Mouse (Mus musculus): ENCODE data around the gene Kcnab1. TPM values are rescaled to one million over a fixed set of nuclear protein-coding genes. Genes with fewer than 3 reads are reported as not detected.

Gene Kcnab1
- polyA plus RNA-seq, 1 experiment: 0.07 TPM

DNA sequence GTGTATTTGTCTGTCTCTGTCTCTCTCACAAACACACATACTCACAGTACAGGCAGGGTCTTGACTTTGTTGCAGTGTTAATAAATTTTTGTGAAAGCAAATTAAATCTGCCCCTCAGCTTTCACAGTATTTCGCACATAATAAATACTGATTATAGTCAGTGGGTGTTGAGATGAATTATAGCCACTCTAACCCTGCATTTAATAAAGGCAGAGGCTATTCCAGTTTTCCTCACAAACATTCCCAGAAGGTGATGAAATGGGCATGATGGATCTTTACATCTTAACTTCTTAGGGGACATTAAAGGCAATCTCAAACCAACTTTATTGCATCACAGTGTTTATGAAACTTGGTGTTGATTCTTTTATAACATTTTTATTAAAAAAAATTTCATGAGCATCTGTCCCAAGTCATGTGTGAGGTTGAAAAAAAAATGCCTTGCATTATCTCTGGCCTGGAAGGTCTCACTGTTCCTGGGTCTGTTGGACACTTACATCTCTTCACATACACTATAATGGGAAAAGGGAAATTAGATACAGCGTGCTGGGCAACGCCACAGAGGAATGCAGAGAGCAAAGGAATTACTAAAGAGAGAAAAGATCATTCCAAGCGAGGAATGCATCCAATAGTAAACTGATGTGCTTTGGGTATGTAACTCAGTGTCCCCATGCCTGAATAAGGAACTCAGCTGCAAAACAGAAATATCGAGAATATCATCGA is 95.3 kb downstream of the Kcnab1 start:
- Histone ChIP-seq H3K79me3 (ENCODE audit: low read depth) (no peaks in the 10 kb centered on the region), H3K79me2 (ENCODE audit: control insufficient read depth, insufficient read depth) (no peaks in the 10 kb centered on the region), H3ac (ENCODE audit: control insufficient read depth, insufficient read length, low read depth) (no peak overlapping the region), H3K27me3 (ENCODE audit: control insufficient read depth, insufficient read depth, insufficient read length) (no peaks in the 10 kb centered on the region), H3K36me3 (ENCODE audit: control insufficient read depth, insufficient read depth) (no peaks in the 10 kb centered on the region), H3K4me3 (ENCODE audit: insufficient read depth, poor library complexity, severe bottlenecking) (no peak overlapping the region)
- TF ChIP-seq MYOD1 (IDR thresholded peaks at IDR 0.05; ENCODE audit: control insufficient read depth, insufficient read length, low read depth) (no peak), CEBPB (IDR thresholded peaks at IDR 0.05; ENCODE audit: low read depth) (no peak)

GRCm38 (mm10) chr3:65205539-65206020 is 96.4 kb downstream of the Kcnab1 start:
- Histone ChIP-seq H3K27me3 (ENCODE audit: control insufficient read depth, insufficient read depth, insufficient read length) (no peaks in the 10 kb centered on the region), H3K4me3 (ENCODE audit: insufficient read depth, poor library complexity, severe bottlenecking) (no peak overlapping the region), H3K79me3 (ENCODE audit: low read depth) (no peaks in the 10 kb centered on the region), H3ac (ENCODE audit: control insufficient read depth, insufficient read length, low read depth) (no peak overlapping the region), H3K36me3 (ENCODE audit: control insufficient read depth, insufficient read depth) (no peaks in the 10 kb centered on the region), H3K79me2 (ENCODE audit: control insufficient read depth, insufficient read depth) (no peaks in the 10 kb centered on the region)
- TF ChIP-seq CTCF (IDR thresholded peaks at IDR 0.05; ENCODE audit: control insufficient read depth, insufficient read depth, insufficient read length) (no peak), FOSL1 (IDR thresholded peaks at IDR 0.05; ENCODE audit: insufficient read depth, low read length, poor library complexity, severe bottlenecking) (no peak), MYOD1 (IDR thresholded peaks at IDR 0.05; ENCODE audit: control insufficient read depth, insufficient read length, low read depth) (no peak), CEBPB (IDR thresholded peaks at IDR 0.05; ENCODE audit: low read depth) (no peak), USF1 (IDR thresholded peaks at IDR 0.05; ENCODE audit: low read depth) (no peak), MYOG (IDR thresholded peaks at IDR 0.05; ENCODE audit: control insufficient read depth, extremely low read depth, insufficient read length) (no peak), MAX (IDR thresholded peaks at IDR 0.05) (no peak)

- Histone ChIP-seq H3K79me2 (ENCODE audit: control insufficient read depth, insufficient read depth) (no peaks in the 10 kb centered on the region), H3ac (ENCODE audit: control insufficient read depth, insufficient read length, low read depth) (no peak overlapping the region), H3K79me3 (ENCODE audit: low read depth) (no peaks in the 10 kb centered on the region), H3K27me3 (ENCODE audit: control insufficient read depth, insufficient read depth, insufficient read length) (no peaks in the 10 kb centered on the region), H3K4me3 (ENCODE audit: insufficient read depth, poor library complexity, severe bottlenecking) (no peak overlapping the region), H3K36me3 (ENCODE audit: control insufficient read depth, insufficient read depth) (no peaks in the 10 kb centered on the region)
- TF ChIP-seq FOSL1 (IDR thresholded peaks at IDR 0.05; ENCODE audit: insufficient read depth, low read length, poor library complexity, severe bottlenecking): no peak
- no peak for TF ChIP-seq CTCF (IDR thresholded peaks at IDR 0.05; ENCODE audit: control insufficient read depth, insufficient read depth, insufficient read length)
- TF ChIP-seq USF1 (IDR thresholded peaks at IDR 0.05; ENCODE audit: low read depth): no peak
- TF ChIP-seq CEBPB (IDR thresholded peaks at IDR 0.05; ENCODE audit: low read depth): no peak
- no peak for TF ChIP-seq MYOG (IDR thresholded peaks at IDR 0.05; ENCODE audit: control insufficient read depth, extremely low read depth, insufficient read length)
- TF ChIP-seq MYOD1 (IDR thresholded peaks at IDR 0.05; ENCODE audit: control insufficient read depth, insufficient read length, low read depth): no peak
- no peak for TF ChIP-seq MAX (IDR thresholded peaks at IDR 0.05)
Measured at GRCm38 (mm10) chr3:65213725-65214124, 104.5 kb downstream of the Kcnab1 start.

- Histone ChIP-seq H3K79me3 (ENCODE audit: low read depth) (no peaks in the 10 kb centered on the region), H3ac (ENCODE audit: control insufficient read depth, insufficient read length, low read depth) (no peak overlapping the region), H3K4me3 (ENCODE audit: insufficient read depth, poor library complexity, severe bottlenecking) (no peak overlapping the region), H3K27me3 (ENCODE audit: control insufficient read depth, insufficient read depth, insufficient read length) (no peaks in the 10 kb centered on the region), H3K79me2 (ENCODE audit: control insufficient read depth, insufficient read depth) (no peaks in the 10 kb centered on the region), H3K36me3 (ENCODE audit: control insufficient read depth, insufficient read depth) (no peaks in the 10 kb centered on the region)
- no peak for TF ChIP-seq FOSL1 (IDR thresholded peaks at IDR 0.05; ENCODE audit: insufficient read depth, low read length, poor library complexity, severe bottlenecking)
- TF ChIP-seq MYOG (IDR thresholded peaks at IDR 0.05; ENCODE audit: control insufficient read depth, extremely low read depth, insufficient read length): no peak
- no peak for TF ChIP-seq MAX (IDR thresholded peaks at IDR 0.05)
- TF ChIP-seq CEBPB (IDR thresholded peaks at IDR 0.05; ENCODE audit: low read depth): no peak
Measured at GRCm38 (mm10) chr3:65214635-65215034, 105.5 kb downstream of the Kcnab1 start.

- Histone ChIP-seq H3K79me3 (ENCODE audit: low read depth) (no peaks in the 10 kb centered on the region), H3ac (ENCODE audit: control insufficient read depth, insufficient read length, low read depth) (no peak overlapping the region), H3K79me2 (ENCODE audit: control insufficient read depth, insufficient read depth) (no peaks in the 10 kb centered on the region), H3K4me3 (ENCODE audit: insufficient read depth, poor library complexity, severe bottlenecking) (no peak overlapping the region), H3K36me3 (ENCODE audit: control insufficient read depth, insufficient read depth) (no peaks in the 10 kb centered on the region), H3K27me3 (ENCODE audit: control insufficient read depth, insufficient read depth, insufficient read length) (no peaks in the 10 kb centered on the region)
- no peak for TF ChIP-seq CEBPB (IDR thresholded peaks at IDR 0.05; ENCODE audit: low read depth)
- no peak for TF ChIP-seq CTCF (IDR thresholded peaks at IDR 0.05; ENCODE audit: control insufficient read depth, insufficient read depth, insufficient read length)
- no peak for TF ChIP-seq USF1 (IDR thresholded peaks at IDR 0.05; ENCODE audit: low read depth)
Measured at GRCm38 (mm10) chr3:65217673-65218579, 108.7 kb downstream of the Kcnab1 start.

DNA sequence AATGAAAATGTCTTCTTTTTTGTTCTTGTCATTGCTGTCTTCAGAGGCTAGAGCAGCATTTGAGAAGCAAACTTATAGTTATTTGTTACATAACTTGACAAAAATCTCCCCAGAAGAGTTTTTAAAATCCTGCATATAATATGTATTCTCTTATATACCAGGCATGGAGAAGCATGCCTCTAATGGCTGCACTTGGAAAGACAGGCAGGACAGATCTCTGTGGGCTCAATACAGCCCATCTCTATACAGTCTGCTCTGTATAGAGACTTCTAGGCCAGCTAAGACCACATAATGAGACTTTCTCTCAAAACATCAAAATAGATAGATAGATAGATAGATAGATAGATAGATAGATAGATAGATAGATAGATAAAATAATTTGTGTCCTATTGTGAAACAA is 111.1 kb downstream of the Kcnab1 start:
- no peak overlapping the region for H3K4me3 ChIP-seq (ENCODE audit: insufficient read depth, poor library complexity, severe bottlenecking)
- TF ChIP-seq MAX (IDR thresholded peaks at IDR 0.05) (no peak), CTCF (IDR thresholded peaks at IDR 0.05; ENCODE audit: control insufficient read depth, insufficient read depth, insufficient read length) (no peak), MYOD1 (IDR thresholded peaks at IDR 0.05; ENCODE audit: control insufficient read depth, insufficient read length, low read depth) (no peak), FOSL1 (IDR thresholded peaks at IDR 0.05; ENCODE audit: insufficient read depth, low read length, poor library complexity, severe bottlenecking) (no peak), USF1 (IDR thresholded peaks at IDR 0.05; ENCODE audit: low read depth) (no peak), MYOG (IDR thresholded peaks at IDR 0.05; ENCODE audit: control insufficient read depth, extremely low read depth, insufficient read length) (no peak), CEBPB (IDR thresholded peaks at IDR 0.05; ENCODE audit: low read depth) (no peak)
- no peaks in the 10 kb centered on the region for H3K79me2 ChIP-seq (ENCODE audit: control insufficient read depth, insufficient read depth)
- no peaks in the 10 kb centered on the region for H3K27me3 ChIP-seq (ENCODE audit: control insufficient read depth, insufficient read depth, insufficient read length)
- no peaks in the 10 kb centered on the region for H3K79me3 ChIP-seq (ENCODE audit: low read depth)
- H3ac ChIP-seq (ENCODE audit: control insufficient read depth, insufficient read length, low read depth): no peak overlapping the region
- H3K36me3 ChIP-seq (ENCODE audit: control insufficient read depth, insufficient read depth): no peaks in the 10 kb centered on the region

Data from C2C12 (cell line).